Mouse (Mus musculus): ENCODE results near the gene Ergic1. TPM values are rescaled to one million over a fixed set of nuclear protein-coding genes. Genes with fewer than 3 reads are reported as not detected.

The Ergic1 gene
- polyA plus RNA-seq, 1 experiment from 2014 or later, result 121 TPM

DNA sequence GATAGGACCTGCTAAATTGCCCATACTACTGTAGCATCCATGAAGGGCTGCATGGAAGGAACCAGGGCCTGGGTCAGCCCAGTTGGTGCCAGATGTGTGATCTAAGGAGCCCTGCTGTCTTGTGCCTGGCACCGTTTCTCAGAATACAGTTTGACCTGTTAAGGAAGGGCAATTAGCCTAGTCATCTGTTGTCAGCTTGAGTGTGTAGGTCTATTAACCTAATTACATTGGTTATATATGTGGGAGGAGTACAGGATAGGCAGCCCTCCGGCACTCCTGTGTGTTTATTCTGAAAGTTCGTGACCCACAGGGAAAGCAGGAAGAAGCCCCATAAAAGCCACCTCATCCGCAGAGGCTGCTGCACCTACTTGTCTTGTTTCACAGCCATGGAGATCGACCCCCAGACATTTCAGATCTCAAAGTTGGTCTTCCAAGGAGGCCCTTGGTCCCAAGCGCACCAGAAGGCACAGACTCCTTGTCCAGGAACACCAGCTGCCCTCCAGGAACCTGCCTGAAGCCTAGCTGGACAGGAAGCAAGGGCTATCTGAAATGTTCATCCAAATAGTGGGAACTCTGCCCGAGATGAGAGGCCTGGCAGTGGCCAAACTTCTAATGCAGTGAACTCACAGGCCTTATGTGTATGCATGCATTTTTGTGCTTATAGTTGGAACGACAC, 6.0 kb downstream of the Ergic1 start:
- H3K9ac ChIP-seq, result no peak overlapping the region
- no peaks in the 10 kb centered on the region for H3K27me3 ChIP-seq
- no peak overlapping the region for H3K4me3 ChIP-seq
- H3K9me3 ChIP-seq, result 0 out of 2 replicates have a peak, but pooled peaks cover 6% of the 10 kb centered on the region
- whole genome bisulfite sequencing, result 81% methylated on average over 8 of the region's 8 CpGs
- peaks cover 84% of the 10 kb centered on the region for H3K36me3 ChIP-seq
- H3K4me2 ChIP-seq, result no peak overlapping the region
- no peak for ATAC-seq (ENCODE audit: insufficient number of reproducible peaks, insufficient read depth, low FRiP score, low TSS enrichment, low read depth)
- peaks cover 12% of the 10 kb centered on the region for H3K4me1 ChIP-seq
- H3K27ac ChIP-seq, result no peak overlapping the region

DNA sequence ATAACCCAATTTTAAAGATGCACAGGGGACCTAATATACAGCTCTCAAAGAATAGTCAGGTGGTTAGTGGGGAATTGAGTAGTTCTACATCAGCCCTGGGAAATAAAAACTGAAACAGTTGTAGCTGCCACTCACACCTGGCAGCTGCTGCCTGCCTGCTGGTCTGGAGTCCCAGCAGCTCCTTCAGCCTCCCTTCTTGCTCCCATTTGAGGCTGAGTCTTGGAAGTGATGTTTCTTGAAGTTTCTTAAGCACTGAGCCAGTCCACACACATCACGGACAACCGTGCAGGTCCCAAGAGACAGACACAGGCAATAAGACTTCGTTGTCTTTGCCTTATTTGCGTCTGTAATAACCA, 6.5 kb downstream of the Ergic1 start:
- peaks cover 85% of the 10 kb centered on the region for H3K36me3 ChIP-seq
- no peak overlapping the region for H3K9ac ChIP-seq
- H3K9me3 ChIP-seq, result 0 out of 2 replicates have a peak, but pooled peaks cover 6% of the 10 kb centered on the region
- H3K4me2 ChIP-seq, result no peak overlapping the region
- no peak for ATAC-seq (ENCODE audit: insufficient number of reproducible peaks, insufficient read depth, low FRiP score, low TSS enrichment, low read depth)
- no peak overlapping the region for H3K27ac ChIP-seq
- no peaks in the 10 kb centered on the region for H3K27me3 ChIP-seq
- H3K4me3 ChIP-seq, result no peak overlapping the region
- WGBS, result 97% methylated on average over 4 of the region's 4 CpGs
- peaks cover 7% of the 10 kb centered on the region for H3K4me1 ChIP-seq

DNA sequence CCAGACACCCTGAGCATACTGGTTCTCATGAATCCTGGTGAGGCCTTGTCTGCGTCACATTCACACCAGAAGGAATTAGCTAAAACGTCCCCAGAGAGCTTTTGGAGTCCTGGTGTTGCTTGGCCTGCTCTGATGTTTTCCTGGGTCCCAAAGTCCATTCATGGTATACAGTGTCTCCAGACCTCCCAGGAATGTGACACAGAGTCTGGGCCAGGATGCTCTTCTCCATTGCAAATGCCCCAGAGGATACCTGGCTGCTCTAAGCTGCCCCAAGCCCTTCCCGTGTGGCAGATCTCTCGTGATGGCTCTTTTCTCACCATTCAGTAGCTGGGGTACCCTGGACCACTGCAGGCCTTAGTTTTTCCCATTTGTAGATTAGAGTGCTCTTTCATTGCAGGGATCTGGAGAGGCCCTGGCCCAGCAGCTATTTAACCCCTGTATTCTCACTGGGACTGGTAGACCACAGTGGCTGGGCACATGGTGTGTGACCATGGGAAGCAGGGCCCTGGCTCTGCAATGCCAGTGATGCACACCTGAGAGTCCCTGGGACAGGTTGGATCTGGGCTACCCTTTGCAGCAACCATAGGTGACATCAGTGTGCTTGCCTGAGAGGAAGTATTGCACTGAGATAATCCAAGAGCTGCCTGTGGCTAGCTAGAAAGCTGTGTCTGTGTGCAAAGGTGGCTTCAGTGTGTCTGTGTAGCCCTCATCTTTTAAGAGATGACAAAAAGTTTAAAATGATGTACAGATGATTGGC, 8.5 kb downstream of the Ergic1 start:
- Histone ChIP-seq H3K4me2 (no peak overlapping the region), H3K4me1 (no peaks in the 10 kb centered on the region; the same call in 1 of the 2 replicates), H3K36me3 (peaks cover 79% of the 10 kb centered on the region), H3K27ac (no peak overlapping the region), H3K27me3 (no peaks in the 10 kb centered on the region), H3K9ac (no peak overlapping the region), H3K9me3 (0 out of 2 replicates have a peak, but pooled peaks cover 6% of the 10 kb centered on the region), H3K4me3 (no peak overlapping the region)
- no peak for ATAC-seq (ENCODE audit: insufficient number of reproducible peaks, insufficient read depth, low FRiP score, low TSS enrichment, low read depth)
- WGBS, result 86% methylated on average over 4 of the region's 4 CpGs

DNA sequence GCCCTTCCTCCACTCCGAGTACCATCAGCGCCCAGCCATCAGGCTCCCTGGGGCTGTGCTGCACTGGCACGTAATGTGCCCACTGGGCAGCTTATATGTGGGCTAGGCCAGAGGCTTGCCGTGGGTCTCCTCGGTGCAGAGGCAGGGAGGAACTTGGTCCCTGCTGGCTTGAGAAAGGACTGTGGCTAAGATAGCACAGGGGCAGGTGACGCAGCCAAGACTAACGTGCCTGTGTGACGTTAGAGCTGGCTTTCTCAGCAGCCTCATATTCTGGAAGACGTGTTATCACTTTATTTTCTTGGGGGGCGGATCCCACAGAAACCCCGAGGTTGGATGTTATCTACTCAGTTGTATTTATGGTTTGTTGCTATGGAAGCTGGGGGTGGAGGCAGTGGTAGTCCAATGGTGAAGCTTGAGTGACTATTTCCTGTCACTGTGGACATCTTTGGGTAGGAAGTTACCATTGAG, 9.4 kb downstream of the Ergic1 start:
- 92% methylated on average over 11 of the region's 11 CpGs for WGBS
- 0 out of 2 replicates have a peak, but pooled peaks cover 6% of the 10 kb centered on the region for H3K9me3 ChIP-seq
- no peaks in the 10 kb centered on the region; the same call in 1 of the 2 replicates for H3K4me1 ChIP-seq
- H3K36me3 ChIP-seq, result peaks cover 80% of the 10 kb centered on the region
- no peak overlapping the region for H3K4me3 ChIP-seq
- H3K27ac ChIP-seq, result no peak overlapping the region
- no peak for ATAC-seq (ENCODE audit: insufficient number of reproducible peaks, insufficient read depth, low FRiP score, low TSS enrichment, low read depth)
- no peaks in the 10 kb centered on the region for H3K27me3 ChIP-seq
- H3K4me2 ChIP-seq, result no peak overlapping the region
- no peak overlapping the region for H3K9ac ChIP-seq

DNA sequence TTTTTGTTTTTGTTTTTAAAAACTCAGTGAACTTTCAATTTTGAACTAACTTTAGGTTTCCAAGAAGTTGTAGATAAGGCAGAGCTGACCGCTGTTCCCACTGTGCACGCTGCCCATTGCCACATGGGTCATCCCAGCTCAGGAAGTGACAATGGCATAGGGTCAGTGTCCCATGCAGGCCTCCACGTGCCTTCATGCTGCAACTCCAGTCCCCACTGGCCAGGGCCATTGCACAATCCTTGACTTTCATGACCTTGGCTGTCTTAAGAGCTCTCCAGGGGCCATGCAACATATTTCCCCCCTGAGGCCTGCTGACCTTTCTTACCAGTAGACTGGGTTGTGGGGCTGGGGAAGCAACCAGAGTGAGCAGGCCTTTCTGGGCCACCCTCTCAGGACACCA, 10.1 kb downstream of the Ergic1 start:
- WGBS, result 84% methylated on average over 3 of the region's 3 CpGs
- no peak overlapping the region for H3K9ac ChIP-seq
- H3K4me3 ChIP-seq, result no peak overlapping the region
- no peaks in the 10 kb centered on the region; the same call in 1 of the 2 replicates for H3K4me1 ChIP-seq
- H3K27me3 ChIP-seq, result no peaks in the 10 kb centered on the region
- no peak overlapping the region for H3K27ac ChIP-seq
- ATAC-seq (ENCODE audit: insufficient number of reproducible peaks, insufficient read depth, low FRiP score, low TSS enrichment, low read depth), result no peak
- H3K36me3 ChIP-seq, result peaks cover 80% of the 10 kb centered on the region
- no peak overlapping the region for H3K4me2 ChIP-seq
- 0 out of 2 replicates have a peak, but pooled peaks cover 2% of the 10 kb centered on the region for H3K9me3 ChIP-seq

DNA sequence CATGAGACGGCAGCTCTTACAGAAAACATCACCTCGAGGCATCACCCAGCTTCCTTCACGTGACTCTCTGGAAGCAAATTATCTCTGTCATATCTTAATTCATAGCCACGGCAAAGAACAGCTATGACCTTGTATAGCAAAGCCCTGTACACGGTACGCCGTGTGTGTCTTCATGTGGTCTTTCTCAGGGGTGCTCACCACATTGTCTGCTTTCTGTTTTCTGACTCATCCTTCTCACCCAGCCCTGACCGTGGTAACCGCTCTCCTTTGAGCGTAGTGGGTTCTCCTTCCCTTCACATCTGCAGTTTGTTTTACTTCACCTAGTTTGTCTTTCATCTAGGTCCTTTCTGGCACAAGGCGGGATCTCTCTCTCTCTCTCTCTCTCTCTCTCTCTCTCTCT, 11.0 kb downstream of the Ergic1 start:
- WGBS, result 86% methylated on average over 11 of the region's 11 CpGs
- H3K27me3 ChIP-seq, result no peaks in the 10 kb centered on the region
- H3K9me3 ChIP-seq, result 0 out of 2 replicates have a peak, but pooled peaks cover 2% of the 10 kb centered on the region
- no peak overlapping the region for H3K9ac ChIP-seq
- ATAC-seq (ENCODE audit: insufficient number of reproducible peaks, insufficient read depth, low FRiP score, low TSS enrichment, low read depth), result no peak
- H3K36me3 ChIP-seq, result peaks cover 80% of the 10 kb centered on the region
- peaks cover 3% of the 10 kb centered on the region; the same call in 1 of the 2 replicates for H3K4me1 ChIP-seq
- H3K4me2 ChIP-seq, result no peak overlapping the region
- H3K27ac ChIP-seq, result no peak overlapping the region
- H3K4me3 ChIP-seq, result no peak overlapping the region

DNA sequence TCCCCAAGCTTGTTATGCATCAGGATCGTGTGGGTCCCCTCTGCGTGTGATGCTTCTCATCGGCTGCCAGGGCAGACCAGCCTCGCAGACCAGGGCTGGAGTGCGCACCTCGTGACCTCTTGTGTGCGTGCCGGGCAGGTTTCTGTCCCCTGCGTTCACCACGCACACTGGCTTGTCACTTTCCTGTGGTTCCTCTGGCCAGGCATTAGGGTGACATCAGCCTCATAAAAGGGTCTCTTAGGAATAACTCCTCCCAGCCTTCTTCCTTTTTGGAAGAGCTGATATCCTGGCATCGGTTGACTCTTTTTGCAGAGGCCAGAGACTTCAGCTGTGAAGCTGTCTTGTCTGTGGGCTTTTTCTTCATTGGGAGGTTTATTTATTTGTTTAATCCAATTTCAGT, 12.8 kb downstream of the Ergic1 start:
- Histone ChIP-seq H3K9ac (no peak overlapping the region), H3K9me3 (no peaks in the 10 kb centered on the region), H3K27me3 (no peaks in the 10 kb centered on the region), H3K4me2 (no peak overlapping the region), H3K27ac (no peak overlapping the region), H3K4me3 (no peak overlapping the region), H3K4me1 (peaks cover 12% of the 10 kb centered on the region), H3K36me3 (peaks cover 75% of the 10 kb centered on the region)
- ATAC-seq (ENCODE audit: insufficient number of reproducible peaks, insufficient read depth, low FRiP score, low TSS enrichment, low read depth), result no peak
- 88% methylated on average over 11 of the region's 11 CpGs for WGBS

DNA sequence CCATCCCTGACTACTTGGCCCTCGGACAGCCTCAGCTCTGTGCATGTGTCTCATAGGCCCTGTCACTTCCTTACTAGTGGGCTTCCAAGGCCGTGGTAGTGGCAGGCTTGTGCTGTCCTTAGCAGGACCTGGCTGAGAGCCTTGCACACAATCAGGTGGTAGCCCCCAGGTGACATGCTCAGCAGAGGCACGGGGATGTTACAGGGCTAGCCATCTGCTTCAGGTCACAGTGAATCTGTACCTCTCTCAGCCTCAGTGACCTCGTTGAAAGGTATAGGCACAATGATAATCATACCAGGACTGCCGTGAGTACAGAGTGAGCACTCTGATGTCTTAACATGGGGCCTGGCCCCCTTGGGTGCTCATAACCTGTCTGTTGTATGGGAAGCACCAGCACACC, 13.4 kb downstream of the Ergic1 start:
- Histone ChIP-seq H3K4me2 (no peak overlapping the region), H3K27ac (no peak overlapping the region), H3K4me1 (peaks cover 12% of the 10 kb centered on the region), H3K9ac (no peak overlapping the region), H3K27me3 (no peaks in the 10 kb centered on the region), H3K4me3 (no peak overlapping the region), H3K36me3 (peaks cover 70% of the 10 kb centered on the region), H3K9me3 (no peaks in the 10 kb centered on the region)
- WGBS, result 92% methylated on average over 5 of the region's 5 CpGs
- ATAC-seq (ENCODE audit: insufficient number of reproducible peaks, insufficient read depth, low FRiP score, low TSS enrichment, low read depth), result no peak

DNA sequence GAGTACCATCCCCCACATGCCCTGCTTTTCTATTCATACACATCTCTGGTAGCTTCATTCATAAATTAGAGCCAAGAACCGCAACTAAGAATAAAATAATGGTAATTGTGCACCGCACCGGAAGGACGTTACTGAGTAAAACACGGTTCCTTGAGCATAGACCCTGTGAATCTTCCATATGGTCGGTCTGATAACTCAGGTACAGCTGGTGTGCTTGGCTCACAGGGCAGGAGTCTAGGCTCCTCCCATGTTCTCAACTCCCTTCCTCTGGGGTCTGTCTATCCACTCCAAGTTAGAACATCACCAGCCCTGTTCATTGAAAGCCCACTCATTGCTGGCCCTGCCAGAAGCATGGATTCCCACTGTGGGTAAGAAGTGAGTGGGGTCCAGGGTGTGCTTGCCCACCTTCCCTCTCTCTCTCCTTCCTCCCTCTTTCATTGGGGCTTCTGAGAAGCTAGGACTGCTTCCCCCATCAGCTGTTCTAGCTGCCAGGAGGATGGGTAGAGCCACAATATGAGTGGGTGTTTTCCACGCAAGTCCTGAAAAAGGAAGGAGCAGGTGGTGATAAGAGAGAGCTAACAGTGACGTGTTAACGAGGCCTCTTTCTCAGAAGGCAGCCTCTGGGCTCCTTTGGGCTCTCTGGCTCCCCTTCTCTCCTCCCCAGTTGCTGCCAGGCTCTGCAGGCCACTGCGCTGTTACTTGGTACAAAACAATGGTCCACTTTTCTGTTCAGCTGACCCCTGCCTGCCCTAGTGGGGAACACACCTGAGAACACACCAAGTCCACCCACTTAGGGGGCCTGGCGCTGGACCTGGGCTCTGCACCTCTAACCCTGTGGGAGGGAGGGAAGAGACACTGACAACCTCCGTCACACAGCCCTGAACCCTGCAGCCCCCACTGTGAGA, 14.7 kb downstream of the Ergic1 start:
- WGBS, result 91% methylated on average over 12 of the region's 12 CpGs
- H3K27ac ChIP-seq, result no peak overlapping the region
- H3K9ac ChIP-seq, result no peak overlapping the region
- no peaks in the 10 kb centered on the region for H3K27me3 ChIP-seq
- H3K36me3 ChIP-seq, result peaks cover 63% of the 10 kb centered on the region
- no peak for ATAC-seq (ENCODE audit: insufficient number of reproducible peaks, insufficient read depth, low FRiP score, low TSS enrichment, low read depth)
- H3K4me3 ChIP-seq, result no peak overlapping the region
- peaks cover 12% of the 10 kb centered on the region for H3K4me1 ChIP-seq
- H3K9me3 ChIP-seq, result no peaks in the 10 kb centered on the region
- no peak overlapping the region for H3K4me2 ChIP-seq

DNA sequence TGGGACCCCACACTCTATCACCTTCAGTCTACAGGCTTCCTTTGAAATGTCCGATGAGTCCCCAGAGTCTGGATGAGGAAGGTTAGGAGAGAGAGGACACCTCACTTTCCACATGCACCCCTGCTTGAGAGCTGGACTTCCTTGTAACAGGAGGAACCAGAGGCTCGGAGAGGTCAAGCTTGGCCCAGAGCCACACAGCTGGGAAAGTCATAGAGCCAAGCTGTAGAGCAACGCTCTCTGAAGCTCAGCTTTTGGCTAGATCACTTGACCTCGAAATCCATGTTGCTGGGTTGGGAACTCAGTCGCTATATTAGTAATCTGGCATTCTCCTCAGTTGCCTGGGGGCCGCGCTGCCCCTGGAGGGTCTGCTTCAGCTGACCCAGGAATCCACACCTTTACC, 15.5 kb downstream of the Ergic1 start:
- ATAC-seq (ENCODE audit: insufficient number of reproducible peaks, insufficient read depth, low FRiP score, low TSS enrichment, low read depth), result no peak
- no peak overlapping the region for H3K4me3 ChIP-seq

DNA sequence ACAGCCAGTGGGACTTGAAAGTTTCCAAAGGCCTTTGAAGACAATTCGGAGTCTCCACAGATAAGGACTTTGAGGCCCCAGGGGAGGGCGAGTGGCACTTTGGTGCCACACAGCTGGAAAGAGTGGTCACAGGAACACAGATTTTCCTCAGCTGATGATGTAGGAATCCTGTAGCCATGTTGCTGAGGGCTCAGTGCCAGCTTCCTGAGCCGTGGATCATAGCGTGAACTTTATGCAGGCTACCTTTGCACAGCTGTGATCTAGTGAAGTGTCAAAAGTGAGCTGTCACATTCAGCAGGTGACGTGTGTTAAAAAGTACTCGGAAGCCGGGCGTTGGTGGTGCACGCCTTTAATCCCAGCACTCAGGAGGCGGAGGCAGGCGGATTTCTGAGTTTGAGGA, 16.0 kb downstream of the Ergic1 start:
- H3K36me3 ChIP-seq, result peaks cover 63% of the 10 kb centered on the region
- H3K4me3 ChIP-seq, result no peak overlapping the region
- WGBS, result 84% methylated on average over 11 of the region's 11 CpGs
- no peaks in the 10 kb centered on the region for H3K27me3 ChIP-seq
- H3K4me2 ChIP-seq, result no peak overlapping the region
- H3K27ac ChIP-seq, result no peak overlapping the region
- H3K9me3 ChIP-seq, result no peaks in the 10 kb centered on the region
- no peak overlapping the region for H3K9ac ChIP-seq
- ATAC-seq (ENCODE audit: insufficient number of reproducible peaks, insufficient read depth, low FRiP score, low TSS enrichment, low read depth), result no peak
- H3K4me1 ChIP-seq, result peaks cover 12% of the 10 kb centered on the region

More for the DNA sequence above, 15.5 kb downstream of the Ergic1 start:
- Histone ChIP-seq H3K36me3 (peaks cover 63% of the 10 kb centered on the region), H3K27ac (no peak overlapping the region), H3K27me3 (no peaks in the 10 kb centered on the region), H3K4me1 (peaks cover 12% of the 10 kb centered on the region), H3K4me2 (no peak overlapping the region), H3K9ac (no peak overlapping the region), H3K9me3 (no peaks in the 10 kb centered on the region)
- 87% methylated on average over 7 of the region's 7 CpGs for WGBS
